Mouse (Mus musculus) c-Kit-positive CD71-positive TER-119-negative erythroid progenitor cells, embryonic 14.5 days (primary cell): ENCODE results near the gene Txndc5.

ENCODE experiments used
- DNase-seq: peaks from one replicate; pipeline ENCODE4 v3.0.0-alpha.2; 2013; ENCODE audit warnings: low read depth

Txndc5 gene

GRCm38 (mm10) chr13:38526116-38526515 lies 2.5 kb downstream of the Txndc5 start:
- DNase-seq, result no peak

DNA sequence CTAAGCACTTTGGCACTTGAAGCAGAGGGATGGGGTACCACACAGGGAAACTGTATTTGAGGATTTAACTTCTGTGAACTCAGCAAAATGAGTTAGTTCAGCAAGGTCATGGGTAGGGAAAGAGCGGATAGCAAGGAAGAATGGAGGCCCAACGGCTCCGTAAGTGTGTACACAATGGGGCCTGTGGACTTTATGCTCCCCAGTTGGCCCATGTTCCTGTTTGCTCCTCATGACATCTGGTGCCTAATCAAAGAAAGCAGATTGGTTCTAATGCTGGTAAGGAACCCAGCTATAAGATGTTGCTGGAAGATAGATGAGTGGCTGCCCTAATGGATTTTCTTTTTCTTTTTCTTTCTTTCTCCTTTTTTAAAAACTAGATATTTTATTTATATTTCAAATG lies 3.4 kb downstream of the Txndc5 start:
- no peak for DNase-seq

GRCm38 (mm10) chr13:38523231-38523630 lies 5.4 kb downstream of the Txndc5 start:
- no peak for DNase-seq

DNA sequence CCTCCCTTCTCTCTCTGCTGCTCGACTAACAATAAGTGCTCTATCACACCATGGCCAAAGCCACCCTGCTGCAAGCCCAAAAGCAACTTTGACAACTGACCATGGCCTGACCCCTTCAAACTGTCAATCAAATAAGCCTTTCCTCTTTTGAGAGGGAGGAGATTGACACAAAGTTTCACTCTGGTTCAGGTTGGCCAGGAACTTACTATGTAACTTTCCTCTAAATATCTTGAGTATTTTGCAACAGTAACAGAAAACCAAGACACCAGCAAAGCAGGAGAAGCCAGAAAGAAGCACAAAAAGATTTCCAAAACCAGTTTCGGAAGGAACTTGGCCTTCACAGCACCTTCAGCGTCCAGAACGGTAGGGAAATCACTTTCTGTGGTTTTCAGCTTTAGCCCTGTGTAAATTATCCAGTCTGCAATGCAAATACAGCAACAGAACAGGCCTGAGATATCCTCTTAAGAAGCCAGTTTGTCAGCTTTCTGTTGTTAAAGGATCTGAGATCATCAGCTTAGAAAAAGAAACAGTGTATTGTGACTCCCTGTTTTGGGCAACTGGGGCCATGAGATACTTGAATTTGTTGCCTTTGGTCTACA lies 6.5 kb downstream of the Txndc5 start:
- DNase-seq, result no peak

GRCm38 (mm10) chr13:38520299-38520698 lies 8.3 kb downstream of the Txndc5 start:
- DNase-seq, result no peak

- no peak for DNase-seq
These were observed 12.0 kb downstream of the Txndc5 start for GRCm38 (mm10) chr13:38516582-38516981.

- no peak for DNase-seq
These were observed 12.8 kb downstream of the Txndc5 start for GRCm38 (mm10) chr13:38515845-38516244.

GRCm38 (mm10) chr13:38515431-38515830 lies 13.2 kb downstream of the Txndc5 start:
- DNase-seq, result no peak

DNA sequence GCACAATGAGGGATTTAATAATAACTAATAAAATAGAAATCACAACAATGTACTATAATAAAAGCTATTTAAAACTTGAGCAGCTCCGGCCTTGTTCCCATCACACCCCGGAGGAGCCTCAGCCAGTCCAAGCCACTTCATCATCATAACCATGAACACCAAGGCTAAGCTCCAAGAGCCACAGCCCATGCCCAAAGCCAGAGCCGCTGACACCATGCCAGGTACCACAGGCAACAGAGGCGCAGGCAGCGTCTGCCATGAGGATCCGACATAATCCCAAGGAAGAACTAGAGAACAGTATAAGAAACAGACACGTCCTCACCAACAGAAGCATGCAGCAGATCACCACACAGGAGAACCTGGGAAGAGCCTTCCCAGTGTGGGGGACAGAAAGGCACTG lies 14.7 kb downstream of the Txndc5 start:
- no peak for DNase-seq

DNA sequence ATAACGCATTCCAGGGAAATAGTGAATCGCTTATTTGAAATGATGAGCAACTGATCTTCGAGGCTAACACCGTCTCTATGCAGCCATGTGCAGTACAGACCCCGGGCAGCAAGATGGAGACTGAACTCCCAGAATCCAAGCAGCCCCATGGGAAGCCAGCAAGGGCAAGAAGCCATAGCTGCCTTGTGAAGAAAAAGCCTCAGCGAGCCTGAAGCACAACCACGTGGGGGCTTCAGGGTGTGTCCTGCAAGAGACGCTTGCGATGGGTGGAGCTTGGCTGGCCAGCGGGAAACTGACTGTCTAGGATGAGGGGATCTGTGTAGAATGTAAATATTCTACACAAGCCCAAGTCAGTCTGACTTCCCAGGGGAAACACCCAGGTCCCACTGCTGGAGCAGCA lies 16.6 kb downstream of the Txndc5 start:
- DNase-seq, result no peak

- no peak for DNase-seq
These were observed 18.8 kb downstream of the Txndc5 start for GRCm38 (mm10) chr13:38509681-38510341.

- DNase-seq, result no peak
These were observed 21.7 kb downstream of the Txndc5 start for GRCm38 (mm10) chr13:38506936-38507335.

- no peak for DNase-seq
These were observed 22.3 kb downstream of the Txndc5 start for GRCm38 (mm10) chr13:38506320-38506719.

GRCm38 (mm10) chr13:38503137-38503849 lies 25.3 kb downstream of the Txndc5 start:
- DNase-seq, result no peak

- no peak for DNase-seq
These were observed 27.3 kb downstream of the Txndc5 start for GRCm38 (mm10) chr13:38501314-38501713.

- DNase-seq, result no peak
These were observed 31.9 kb downstream of the Txndc5 start for GRCm38 (mm10) chr13:38496715-38497114.

DNA sequence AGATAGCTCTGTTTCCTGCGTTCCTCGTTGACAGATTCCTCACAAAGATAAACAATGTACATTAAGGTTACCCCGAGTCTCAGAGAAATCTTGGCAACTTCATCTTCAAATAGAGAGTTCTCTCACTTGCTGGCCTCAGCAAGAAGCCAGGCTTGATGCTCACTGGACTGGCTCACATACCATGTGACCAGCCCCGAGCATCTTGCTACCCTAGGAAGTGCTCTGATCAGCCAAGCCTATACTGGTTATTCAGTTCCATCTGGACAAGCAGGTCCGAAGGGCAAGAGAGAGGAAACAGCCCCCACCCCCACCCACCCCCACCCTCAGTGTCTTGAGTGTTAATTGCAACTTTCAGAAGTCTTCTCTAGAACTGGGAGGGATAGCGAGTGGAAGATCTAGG lies 41.9 kb downstream of the Txndc5 start:
- DNase-seq, result no peak

DNA sequence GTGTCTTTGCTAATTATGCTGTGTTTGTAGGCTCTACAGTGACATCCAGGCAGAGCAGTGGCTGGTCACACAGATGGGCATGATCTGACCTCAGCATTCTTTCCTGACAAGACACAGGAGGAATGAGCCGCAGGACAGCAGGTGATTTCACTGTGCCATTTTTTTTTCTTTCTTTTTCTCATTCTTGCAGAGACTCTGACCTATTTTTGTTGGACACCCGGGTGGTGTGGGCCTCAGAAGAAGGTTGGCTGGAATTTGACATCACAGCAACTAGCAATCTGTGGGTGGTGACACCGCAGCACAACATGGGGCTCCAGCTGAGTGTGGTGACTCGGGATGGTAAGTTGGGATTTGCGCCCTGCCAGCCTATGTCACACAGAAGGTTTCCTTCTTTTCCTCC lies 43.9 kb downstream of the Txndc5 start:
- no peak for DNase-seq

GRCm38 (mm10) chr13:38481021-38481420 lies 47.6 kb downstream of the Txndc5 start:
- no peak for DNase-seq

- no peak for DNase-seq
These were observed 51.7 kb downstream of the Txndc5 start for GRCm38 (mm10) chr13:38476936-38477335.

DNA sequence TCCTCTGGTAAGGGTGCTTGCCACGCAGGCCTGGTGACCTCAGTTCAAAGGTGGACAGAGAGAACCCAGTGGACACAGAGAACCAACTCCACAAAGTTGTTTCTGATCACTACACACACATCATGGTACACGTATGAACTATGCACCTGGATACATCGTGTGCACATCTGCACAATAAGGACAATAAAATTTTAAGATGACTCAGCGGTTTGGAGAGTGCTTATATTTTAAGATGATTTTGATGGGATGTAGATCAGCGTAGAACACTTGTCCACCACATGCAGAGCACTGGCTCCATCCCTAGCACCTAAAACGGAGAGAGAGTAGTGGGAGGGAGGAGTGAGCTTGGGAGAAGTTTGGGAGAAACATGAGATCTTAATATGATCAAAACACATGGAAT lies 55.1 kb downstream of the Txndc5 start:
- no peak for DNase-seq

DNA sequence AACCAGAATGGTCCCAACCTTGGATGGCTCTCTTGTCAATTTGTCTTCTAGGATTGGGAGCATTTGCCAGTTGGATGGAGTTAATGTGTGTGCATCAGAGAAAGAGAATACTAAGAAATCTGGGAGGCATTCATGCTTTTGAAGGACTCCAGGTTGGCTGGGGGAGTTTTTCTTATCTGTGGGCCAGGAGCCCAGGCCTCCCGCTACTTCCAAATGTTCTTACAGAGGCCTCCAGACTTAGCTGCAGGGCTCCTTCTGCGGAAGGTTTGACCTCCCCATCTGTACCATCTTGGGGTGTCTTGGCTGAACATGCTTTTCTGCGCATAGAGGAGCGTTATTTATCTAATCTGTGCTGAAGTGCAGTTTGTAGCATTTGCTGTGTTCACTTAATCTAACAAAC lies 56.0 kb downstream of the Txndc5 start:
- DNase-seq, result no peak

GRCm38 (mm10) chr13:38470882-38471281 lies 57.7 kb downstream of the Txndc5 start:
- DNase-seq, result no peak
